Mouse (Mus musculus) heart, adult 2 months (tissue): ENCODE measurements at regions not wholly inside any gene's neighbourhood (a gene's known extent, or its start where the extent isn't known, plus 50 kb on each side); places are given as distances from the start of the nearest gene placed in this dataset.

Source experiments
- CTCF ChIP-seq: fragments of 200-600 bp; IDR thresholded peaks from 2 replicates; pipeline ENCODE4 v1.8.1; 2022; ENCODE audit warnings: antibody characterized with exemption, mild to moderate bottlenecking, moderate library complexity
- EP300 ChIP-seq: fragments of 200-500 bp; IDR thresholded peaks from 2 replicates; pipeline ENCODE4 v1.6.1; 2011; ENCODE audit warnings: low read depth, low read length, control low read depth; ENCODE audit not compliant: insufficient read depth

DNA sequence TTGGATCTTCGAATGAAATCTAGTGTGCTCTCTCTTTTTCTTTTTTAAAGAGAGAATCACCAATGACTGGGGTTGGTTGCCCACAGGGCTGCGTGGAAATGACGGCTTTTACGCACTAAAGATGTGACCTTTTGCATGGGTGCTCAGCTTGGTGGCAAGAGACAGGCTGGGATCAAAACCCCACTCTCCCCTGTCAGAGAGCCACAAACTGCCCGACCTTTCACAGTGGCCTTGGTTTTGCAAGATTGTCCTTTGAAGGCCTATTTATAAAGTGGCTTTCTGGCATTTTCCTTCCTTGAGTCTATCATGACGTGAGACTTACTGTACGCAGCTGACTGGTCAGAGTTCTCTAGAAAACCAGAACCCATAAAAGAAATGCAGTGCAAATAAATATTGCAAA is 104.4 kb upstream of the Ubr2 start:
- TF ChIP-seq EP300 (no peak), CTCF (no peak)
